Mouse (Mus musculus) regulatory T cell (primary cell): ENCODE data around the gene Rfc2.

Source experiments
- in situ Hi-C: fragments of 300-600 bp; cut with MboI, MseI; formaldehyde crosslinking; loops from one replicate; pipeline ENCODE4 v1.15.1; 2025; ENCODE audit warnings: high pct_unique_total_duplicates

Gene Rfc2

GRCm38 (mm10) chr5:134565696-134566095 is 15.5 kb upstream of the Rfc2 start:
- in situ Hi-C loops, result no loop called here

- in situ Hi-C loops, result no loop called here
These were observed 13.7 kb upstream of the Rfc2 start for GRCm38 (mm10) chr5:134567445-134567844.

GRCm38 (mm10) chr5:134568030-134568429 is 13.1 kb upstream of the Rfc2 start:
- in situ Hi-C loops, result no loop called here

DNA sequence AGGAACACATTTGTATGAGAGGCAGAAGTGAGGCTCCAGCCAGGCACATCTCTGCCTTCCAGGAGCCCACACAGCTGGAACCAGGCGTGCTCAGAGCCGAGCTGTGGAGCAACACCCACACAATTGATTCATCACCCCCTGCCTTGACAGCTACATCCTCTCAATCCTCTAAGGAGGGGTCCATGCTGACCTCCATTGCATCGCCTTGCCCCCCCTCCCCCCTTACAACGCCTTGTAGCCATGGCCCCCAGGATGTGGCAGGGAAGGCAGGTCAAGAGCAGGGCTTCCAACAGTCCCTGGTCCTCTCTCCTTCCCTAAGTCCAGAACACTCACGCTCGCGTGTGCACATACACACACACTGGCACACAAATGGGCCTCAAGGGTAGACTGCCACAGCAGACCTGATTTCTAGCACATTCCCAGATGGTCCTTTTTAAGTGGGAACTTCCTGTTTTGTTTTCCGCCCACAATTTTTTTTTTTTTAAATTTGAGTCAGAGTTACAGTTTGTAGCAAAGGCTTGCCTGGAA is 12.1 kb upstream of the Rfc2 start:
- in situ Hi-C loops, result no loop called here

- in situ Hi-C loops, result no loop called here
These were observed 9.2 kb upstream of the Rfc2 start for GRCm38 (mm10) chr5:134571730-134572507.

- in situ Hi-C loops, result no loop called here
These were observed 8.5 kb upstream of the Rfc2 start for GRCm38 (mm10) chr5:134572508-134573214.

- in situ Hi-C loops, result loop anchor here (5.0 kb wide), 1 partner anchor 79 kb away; no protein-coding TSS in a partner anchor
These were observed 5.3 kb upstream of the Rfc2 start for GRCm38 (mm10) chr5:134575833-134576232.

DNA sequence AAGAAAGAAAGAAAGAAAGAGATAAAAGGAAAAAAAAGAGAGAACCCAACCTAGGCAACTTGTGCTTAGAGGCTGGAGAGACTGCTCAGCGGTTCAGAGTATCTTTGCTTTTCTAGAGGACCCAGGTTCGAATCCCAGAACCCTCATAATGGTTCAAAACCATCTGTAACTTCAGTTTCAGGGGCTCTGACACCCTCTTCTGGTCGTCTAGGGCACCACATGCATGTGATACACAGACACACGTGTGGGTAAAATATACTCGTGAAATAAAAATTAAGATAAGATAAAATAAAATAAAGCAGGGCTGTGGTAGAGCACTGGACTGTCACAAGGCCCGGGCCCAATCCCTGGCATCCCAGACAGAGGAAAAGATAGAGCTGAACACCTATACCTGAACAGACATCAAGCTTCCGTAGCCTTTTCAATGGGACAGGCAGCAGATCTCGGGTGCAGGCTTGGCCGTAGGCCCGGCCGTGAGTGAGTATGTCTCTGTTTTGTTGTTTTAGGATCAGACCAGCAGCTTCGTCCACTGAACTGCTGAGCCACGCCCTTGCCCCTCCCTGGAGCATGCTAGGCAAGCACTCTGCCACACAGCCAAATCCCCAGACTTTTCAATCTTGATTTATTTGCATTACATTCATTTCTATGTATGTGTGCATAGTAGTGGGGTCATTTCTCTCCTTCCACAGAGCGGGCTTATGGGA is 4.5 kb upstream of the Rfc2 start:
- in situ Hi-C loops, result loop anchor here (5.0 kb wide), 1 partner anchor 79 kb away; no protein-coding TSS in a partner anchor

DNA sequence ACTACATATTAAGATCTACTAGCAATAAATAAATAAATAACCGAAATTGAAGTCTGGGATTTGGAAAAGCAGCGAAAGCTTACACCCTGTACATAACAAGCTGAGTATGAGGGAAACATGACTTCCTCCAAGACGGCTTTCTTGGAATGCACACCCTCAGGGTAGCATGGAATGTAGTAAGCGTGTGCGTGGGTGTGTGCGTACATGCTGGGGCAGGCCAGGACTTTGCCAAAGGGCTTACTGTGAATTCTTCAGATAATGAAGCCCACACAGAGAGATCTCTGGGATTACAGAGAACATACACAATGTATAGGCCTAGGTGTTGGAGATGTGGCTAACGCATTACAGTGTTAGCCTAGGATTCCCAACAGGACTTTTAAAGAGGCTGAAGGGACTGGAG is 3.6 kb upstream of the Rfc2 start:
- in situ Hi-C loops, result loop anchor here (5.0 kb wide), 1 partner anchor 80 kb away; no protein-coding TSS in a partner anchor

DNA sequence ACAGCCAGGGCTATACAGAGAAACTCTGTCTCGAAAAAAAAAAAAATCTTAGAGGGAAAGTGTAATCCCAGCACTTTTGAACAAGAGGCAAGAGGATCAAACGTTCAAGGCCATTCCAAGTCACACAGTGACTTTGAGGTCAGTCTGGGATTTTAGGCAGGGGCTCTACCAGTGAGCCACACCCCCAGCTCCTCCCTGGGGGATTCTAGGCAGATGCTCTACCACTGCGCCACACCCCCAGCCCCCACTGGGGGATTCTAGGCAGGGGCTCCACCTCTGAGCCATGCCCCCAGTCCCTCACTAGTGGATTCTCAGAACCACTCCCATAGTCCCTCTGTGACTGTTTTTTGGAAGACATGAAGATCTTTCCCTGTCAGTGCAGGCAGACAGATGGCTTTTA is 2.0 kb upstream of the Rfc2 start:
- in situ Hi-C loops, result loop anchor here (5.0 kb wide), 1 partner anchor 82 kb away; no protein-coding TSS in a partner anchor

DNA sequence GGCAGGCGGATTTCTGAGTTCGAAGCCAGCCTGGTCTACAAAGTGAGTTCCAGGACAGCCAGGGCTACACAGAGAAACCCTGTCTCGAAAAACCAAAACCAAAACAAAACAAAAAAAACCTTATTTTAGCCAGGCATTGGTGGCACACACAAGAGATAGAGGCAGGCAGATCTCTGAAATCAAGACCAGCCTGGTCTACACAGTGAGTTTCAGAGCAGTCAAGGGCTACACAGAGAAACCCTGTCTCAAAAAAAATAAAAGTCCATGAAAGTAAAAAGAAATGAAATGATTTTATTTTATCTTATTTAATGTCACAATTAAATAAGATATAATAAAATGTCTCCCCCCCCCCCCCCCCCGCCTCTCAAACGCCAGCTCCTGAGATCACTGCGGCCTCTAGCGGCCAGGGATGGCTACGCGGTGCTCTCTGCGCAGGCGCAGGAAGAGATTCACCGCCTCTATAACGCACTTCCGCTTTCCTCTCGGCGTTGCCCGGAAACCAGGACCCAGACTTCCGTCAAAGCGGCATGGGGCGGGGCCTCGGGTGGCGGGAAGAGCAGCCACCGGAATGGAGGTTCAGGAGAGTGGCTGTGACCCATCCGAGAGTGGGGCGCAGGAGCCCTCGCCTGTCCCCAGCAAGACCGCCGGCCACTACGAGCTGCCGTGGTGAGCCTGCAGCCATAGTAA is 1.2 kb downstream of the Rfc2 start:
- in situ Hi-C loops, result no loop called here

- in situ Hi-C loops, result no loop called here
These were observed 2.1 kb downstream of the Rfc2 start for GRCm38 (mm10) chr5:134583006-134583883.

- in situ Hi-C loops, result no loop called here
These were observed 2.7 kb downstream of the Rfc2 start for GRCm38 (mm10) chr5:134583884-134584213.

GRCm38 (mm10) chr5:134584798-134585197 is 3.6 kb downstream of the Rfc2 start:
- in situ Hi-C loops, result no loop called here

GRCm38 (mm10) chr5:134589900-134590299 is 8.7 kb downstream of the Rfc2 start:
- in situ Hi-C loops, result no loop called here

DNA sequence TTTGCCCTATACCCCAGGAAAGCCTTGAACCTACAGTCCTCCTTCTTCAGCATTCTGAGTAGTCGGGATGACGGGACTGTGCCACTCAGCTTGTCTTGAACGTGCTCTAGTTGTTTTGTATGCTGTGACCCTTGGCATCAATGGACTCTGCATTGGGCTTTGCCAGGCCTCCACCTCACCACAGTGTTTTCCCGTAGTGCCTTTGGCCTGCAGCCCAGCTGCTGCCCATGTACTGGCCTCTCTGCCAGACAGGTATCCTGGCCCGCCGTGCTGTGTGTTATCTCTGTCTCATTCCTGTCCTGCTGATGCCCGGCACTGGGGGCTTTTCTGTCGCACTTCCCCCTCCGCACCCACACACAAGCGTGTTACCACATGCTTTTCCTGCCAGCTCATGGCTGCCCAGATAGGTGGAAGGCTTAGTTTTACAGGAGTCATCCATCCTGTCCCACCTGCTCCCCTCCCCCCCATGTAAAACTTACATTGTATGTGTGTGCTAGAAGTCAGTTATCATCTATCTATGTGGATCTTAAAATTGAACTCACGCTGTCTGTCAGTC is 10.9 kb downstream of the Rfc2 start:
- in situ Hi-C loops, result no loop called here

DNA sequence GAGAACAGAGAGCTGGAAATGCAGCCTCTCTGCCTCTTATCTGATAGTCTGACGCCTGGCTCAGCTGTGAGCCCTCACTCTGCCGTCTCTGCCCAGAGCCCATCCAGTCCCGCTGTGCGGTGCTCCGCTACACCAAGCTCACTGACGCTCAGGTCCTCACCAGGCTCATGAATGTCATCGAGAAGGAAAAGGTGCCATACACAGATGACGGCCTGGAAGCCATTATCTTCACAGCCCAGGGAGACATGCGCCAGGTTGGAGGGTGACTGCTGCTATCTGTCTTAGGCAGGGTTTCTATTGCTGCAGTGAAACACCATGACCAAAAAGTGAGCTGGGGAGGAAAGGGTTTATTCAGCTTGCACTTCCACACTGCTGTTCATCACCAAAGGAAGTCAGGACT is 11.9 kb downstream of the Rfc2 start:
- in situ Hi-C loops, result no loop called here

DNA sequence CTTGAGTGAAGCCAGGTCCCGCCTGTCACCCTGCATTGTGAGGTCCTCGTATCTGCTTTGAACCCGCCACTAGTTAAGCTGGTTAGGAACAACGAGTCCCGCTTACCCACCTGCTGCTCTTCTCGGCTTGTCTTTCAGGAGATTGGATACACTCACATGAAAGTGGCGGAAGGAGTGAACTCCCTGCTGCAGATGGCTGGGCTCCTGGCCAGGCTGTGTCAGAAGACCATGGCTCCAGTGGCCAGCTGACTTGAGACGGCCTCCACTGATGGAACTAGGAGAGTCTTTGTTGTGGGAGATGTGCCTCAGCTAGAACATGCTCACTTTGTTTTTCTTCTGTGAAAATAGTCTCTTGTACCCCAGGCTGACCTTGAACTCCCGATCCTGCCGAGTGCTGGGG is 16.5 kb downstream of the Rfc2 start:
- in situ Hi-C loops, result no loop called here

- in situ Hi-C loops, result no loop called here
These were observed 23.2 kb downstream of the Rfc2 start for GRCm38 (mm10) chr5:134604376-134604775.

- in situ Hi-C loops, result no loop called here
These were observed 25.1 kb downstream of the Rfc2 start for GRCm38 (mm10) chr5:134606314-134606713.
